Mouse (Mus musculus) hindlimb bud, embryonic 11.5 days (tissue): Measurements from ENCODE around the gene Mgat4e.
"Not testable (repeated sequence)": the region's sequence is repeated elsewhere in the genome, so short reads cannot be mapped to it uniquely, and the experiment has no call there.

Source experiments
- DNase-seq: peaks from one replicate; pipeline ENCODE4 v3.0.0-alpha.2; 2012; ENCODE audit warnings: low read depth, low spot score; ENCODE audit errors: extremely low spot score

Mgat4e gene

DNA sequence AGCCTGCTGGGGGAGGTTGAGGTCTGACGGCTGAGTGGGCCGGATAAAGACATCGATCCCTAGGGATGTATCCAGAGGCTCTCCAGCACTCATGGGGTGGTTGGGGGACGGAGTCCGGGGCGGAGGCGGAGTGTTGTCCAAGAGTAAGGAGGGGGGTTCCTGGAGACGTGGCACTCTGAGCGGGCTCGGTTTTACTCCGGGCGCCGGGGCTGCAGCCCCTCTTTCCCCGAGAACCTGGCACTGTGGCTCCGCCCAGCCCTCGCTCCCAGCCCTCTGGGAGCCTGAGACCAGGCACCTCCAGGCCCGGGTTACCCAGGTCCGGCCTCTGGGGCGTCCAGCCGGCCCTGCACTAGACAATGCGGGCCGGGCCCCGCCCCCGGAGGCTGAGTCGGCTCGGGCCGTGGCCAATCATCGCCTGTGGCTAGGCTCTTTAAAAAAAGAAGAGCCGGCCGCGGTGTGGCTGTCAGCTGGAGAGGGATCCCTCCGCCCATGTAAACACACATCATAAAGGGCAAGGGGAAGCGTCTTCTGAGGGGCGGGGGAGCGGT lies 7.3 kb upstream of the Mgat4e start:
- peak; percentile 62 for DNase-seq

GRCm38 (mm10) chr1:134555871-134556670 lies 6.6 kb upstream of the Mgat4e start:
- no peak for DNase-seq

DNA sequence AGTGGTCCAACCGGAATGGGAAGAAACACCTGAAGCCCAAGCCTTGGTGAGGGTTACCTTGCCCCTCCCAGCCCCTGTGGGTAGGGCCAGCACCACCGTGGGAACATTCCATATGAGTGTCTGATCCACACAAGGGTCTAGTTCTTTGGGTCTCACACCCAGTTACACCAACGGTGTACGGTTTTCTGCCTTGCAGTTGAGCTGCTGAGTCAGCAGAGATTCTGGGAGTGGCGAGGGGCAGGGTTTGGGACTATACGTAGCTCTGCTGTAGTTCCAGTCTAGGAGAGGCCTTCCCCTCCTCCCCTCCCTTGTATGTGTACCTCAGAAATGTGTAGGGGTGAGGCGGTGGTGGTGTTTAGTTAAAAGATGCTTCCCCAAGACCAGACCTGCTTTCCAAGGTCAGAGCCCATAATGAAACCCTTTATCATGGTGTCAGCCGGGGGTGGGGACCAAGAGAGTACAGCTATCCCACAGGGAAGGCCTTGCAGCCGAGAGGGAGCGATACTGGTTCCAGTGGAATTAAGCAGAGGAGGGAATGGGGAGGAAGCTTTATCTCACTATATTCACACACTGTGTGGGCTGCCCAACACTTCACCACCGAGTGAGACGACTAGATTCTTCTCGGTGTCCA lies 5.9 kb upstream of the Mgat4e start:
- DNase-seq = no peak

- DNase-seq = no peak
Measured at GRCm38 (mm10) chr1:134552396-134552795, 2.9 kb upstream of the Mgat4e start.

GRCm38 (mm10) chr1:134551869-134552268 lies 2.4 kb upstream of the Mgat4e start:
- DNase-seq = no peak

- DNase-seq = no peak
Measured at GRCm38 (mm10) chr1:134548231-134548630, 1.3 kb downstream of the Mgat4e start.

GRCm38 (mm10) chr1:134540610-134541009 lies 8.9 kb downstream of the Mgat4e start:
- DNase-seq = no peak

DNA sequence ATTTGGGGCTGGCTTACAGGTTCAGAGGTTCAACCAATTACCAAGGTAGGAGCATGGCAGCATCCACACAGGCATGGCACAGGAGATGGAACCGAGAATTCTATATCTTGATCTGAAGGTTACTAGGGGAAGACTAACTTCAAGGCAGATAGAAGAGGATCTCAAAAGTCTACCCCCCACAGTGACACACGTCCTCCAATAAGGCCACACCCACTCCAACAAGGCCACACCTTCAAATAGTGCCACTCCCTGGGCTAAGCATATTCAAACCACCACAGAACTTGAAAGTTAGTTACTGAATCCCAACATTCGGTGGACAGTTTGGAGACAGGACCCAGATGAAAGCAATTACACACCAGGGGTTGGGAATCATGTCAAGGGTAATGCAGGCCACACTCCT lies 14.0 kb downstream of the Mgat4e start:
- no peak for DNase-seq

DNA sequence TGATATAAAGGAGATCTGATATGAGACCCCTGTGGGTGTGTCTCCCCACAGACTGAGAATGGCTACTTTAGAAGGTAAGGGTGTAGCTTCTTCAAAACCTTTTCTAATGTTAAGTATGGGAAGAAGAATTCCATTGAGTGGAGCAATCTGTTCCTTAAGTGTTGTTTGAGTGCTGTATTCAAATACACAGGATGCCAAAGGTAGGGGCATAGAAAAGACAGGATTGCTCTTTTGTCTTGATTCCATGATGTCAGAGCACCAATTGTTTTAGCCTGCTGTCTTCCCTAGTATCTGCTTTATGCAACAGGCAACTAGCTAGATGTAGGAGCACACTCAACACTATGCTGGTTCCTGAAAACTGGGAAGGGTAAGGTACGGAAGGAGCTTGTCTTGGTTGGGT lies 14.4 kb downstream of the Mgat4e start:
- no peak for DNase-seq

- DNase-seq = not testable (repeated sequence)
Measured at GRCm38 (mm10) chr1:134533710-134534109, 15.8 kb downstream of the Mgat4e start.

- no peak for DNase-seq
Measured at GRCm38 (mm10) chr1:134530618-134531017, 18.9 kb downstream of the Mgat4e start.

DNA sequence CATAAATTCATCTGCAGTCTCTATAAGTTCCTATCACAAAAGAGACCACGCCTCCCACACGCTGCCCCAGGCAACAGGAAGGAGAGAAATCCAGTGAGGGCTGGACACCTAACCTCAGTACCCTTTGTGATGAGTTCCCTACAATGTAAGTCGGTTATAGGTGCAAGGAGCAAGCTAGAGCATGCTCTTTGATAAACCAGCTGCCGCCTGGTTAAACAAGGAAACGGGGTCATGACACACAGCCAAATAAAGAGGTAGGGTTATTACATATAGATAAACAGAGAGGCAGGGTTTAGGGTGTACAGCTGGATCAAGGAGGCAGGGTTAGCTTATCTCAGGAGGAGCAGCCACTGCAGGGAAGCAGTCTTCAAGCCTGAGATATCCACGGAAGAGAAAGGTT lies 22.7 kb downstream of the Mgat4e start:
- DNase-seq = no peak

DNA sequence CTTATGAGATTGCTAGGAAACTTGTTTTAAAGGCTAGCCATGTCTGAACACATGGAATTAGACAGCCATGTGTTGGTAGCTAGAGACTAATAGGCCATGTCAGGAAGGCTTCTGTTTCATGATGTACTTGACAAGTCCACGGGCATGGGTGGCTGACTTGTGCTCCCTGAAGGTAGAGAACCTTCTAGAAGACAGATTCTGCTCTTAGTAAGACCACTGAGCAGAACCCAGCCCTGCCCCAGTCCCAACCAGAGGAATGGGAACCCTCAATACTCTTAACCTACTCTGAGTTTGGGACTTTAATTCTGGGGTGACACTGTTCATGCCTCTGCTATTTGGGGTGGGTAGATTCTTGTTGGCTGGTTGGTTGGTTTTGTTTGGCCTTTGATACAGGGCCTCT lies 24.5 kb downstream of the Mgat4e start:
- no peak for DNase-seq

DNA sequence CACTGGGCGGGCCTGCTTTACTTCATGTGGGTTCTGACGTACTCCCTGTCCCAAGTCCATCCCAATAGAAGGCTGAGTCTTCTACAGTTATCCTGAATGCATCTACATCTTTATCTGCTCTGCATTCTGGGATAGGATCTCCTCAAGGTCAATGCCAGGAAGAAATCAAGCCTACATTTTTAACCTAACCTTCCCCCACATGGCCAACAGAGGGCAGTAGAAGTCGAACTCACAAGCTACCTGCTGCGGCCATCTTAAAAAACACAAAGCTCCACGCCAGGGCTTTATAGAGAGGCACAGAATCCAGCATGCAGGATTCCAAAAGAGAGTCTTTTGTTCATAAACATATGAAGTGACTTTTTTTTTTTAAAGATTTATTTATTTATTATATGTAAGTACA lies 25.1 kb downstream of the Mgat4e start:
- DNase-seq = no peak

GRCm38 (mm10) chr1:134522325-134522724 lies 27.2 kb downstream of the Mgat4e start:
- DNase-seq = no peak

DNA sequence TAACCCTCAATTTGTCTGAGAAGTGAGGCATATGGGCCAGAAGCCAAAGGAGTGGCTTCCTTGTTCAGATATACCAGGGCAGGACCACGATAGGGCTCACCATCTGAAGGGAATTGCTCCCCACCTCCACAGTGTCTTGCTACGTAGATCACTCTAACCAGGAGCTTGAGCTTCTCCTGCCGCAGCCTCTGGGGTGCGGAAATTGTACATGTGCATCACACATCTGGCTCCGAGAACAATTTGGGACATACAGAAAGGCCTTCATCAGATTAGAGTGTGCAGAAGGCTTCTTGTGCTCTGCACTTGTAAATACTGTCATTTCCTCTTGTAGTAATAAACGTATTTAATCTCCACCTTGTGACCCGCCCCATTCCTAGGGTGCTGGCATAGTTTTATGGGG lies 28.3 kb downstream of the Mgat4e start:
- DNase-seq = no peak

- DNase-seq = no peak
Measured at GRCm38 (mm10) chr1:134520001-134520721, 29.3 kb downstream of the Mgat4e start.

DNA sequence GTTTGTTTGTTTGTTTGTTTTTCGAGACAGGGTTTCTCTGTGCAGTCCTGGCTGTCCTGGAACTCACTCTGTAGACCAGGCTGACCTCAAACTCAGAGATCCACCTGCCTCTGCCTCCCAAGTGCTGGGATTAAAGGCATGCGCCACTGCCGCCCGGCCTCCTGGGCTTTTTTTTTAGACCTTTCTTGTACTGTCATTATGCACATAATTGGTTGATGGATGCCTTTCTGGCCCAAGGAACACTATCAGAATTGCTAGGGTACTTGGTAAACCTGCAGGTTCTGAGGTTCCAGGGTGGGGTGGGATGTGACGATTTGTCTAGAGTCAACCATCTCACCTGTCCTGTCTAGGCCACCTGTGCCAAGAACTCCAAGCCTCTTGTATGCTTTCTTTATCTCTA lies 30.3 kb downstream of the Mgat4e start:
- DNase-seq = not testable (repeated sequence)

GRCm38 (mm10) chr1:134518677-134519076 lies 30.8 kb downstream of the Mgat4e start:
- no peak for DNase-seq

- DNase-seq = not testable (repeated sequence)
Measured at GRCm38 (mm10) chr1:134517841-134518240, 31.6 kb downstream of the Mgat4e start.

DNA sequence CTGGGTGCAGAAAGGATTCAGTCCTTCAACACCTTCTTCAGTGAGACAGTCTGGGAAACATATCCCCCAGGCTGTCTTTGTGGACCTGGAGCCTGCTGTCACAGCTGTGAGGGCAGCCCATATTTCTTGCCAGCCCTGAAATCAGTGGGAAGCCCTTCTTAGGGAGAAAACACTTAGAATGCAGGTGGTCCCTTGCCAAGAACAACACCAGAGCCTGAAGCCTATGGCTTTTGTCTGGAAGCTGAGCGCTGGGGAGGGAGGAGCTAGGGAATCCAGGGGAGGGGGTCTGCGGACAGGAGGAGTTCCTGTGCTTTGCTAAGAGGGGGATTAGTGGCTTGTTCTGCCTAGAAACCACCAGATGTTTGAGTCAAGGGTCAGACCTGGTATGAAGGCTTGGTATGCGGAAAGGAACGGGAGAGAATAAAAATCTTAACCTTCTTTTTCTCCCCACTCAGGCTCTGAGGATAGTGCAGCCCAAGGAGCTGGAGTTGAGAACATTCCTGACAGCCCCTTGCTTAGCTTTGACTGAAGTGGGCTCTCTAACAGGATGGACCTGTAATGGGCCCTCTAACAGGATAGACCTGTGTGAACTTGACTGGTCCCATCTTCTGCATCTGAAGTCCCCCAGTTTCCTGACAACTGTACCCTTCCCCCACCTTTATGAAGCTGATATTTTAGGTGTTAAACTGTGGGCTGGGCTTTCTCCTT lies 32.8 kb downstream of the Mgat4e start:
- DNase-seq = no peak
